Mouse (Mus musculus) ES-Bruce4 (cell line): Measurements from ENCODE around the gene Ttc7b.

ENCODE experiments used
- CTCF ChIP-seq: IDR thresholded peaks from one replicate; pipeline ENCODE4 v1.8.1; 2011; ENCODE audit warnings: low read depth, low read length
- EP300 ChIP-seq: IDR thresholded peaks from 2 replicates; pipeline ENCODE4 v1.6.1; 2011; ENCODE audit warnings: low read depth, low read length; ENCODE audit not compliant: insufficient read depth
- POLR2A ChIP-seq: IDR thresholded peaks from one replicate; pipeline ENCODE4 v1.8.1; 2011; ENCODE audit warnings: low read length; ENCODE audit not compliant: insufficient read depth

DNA sequence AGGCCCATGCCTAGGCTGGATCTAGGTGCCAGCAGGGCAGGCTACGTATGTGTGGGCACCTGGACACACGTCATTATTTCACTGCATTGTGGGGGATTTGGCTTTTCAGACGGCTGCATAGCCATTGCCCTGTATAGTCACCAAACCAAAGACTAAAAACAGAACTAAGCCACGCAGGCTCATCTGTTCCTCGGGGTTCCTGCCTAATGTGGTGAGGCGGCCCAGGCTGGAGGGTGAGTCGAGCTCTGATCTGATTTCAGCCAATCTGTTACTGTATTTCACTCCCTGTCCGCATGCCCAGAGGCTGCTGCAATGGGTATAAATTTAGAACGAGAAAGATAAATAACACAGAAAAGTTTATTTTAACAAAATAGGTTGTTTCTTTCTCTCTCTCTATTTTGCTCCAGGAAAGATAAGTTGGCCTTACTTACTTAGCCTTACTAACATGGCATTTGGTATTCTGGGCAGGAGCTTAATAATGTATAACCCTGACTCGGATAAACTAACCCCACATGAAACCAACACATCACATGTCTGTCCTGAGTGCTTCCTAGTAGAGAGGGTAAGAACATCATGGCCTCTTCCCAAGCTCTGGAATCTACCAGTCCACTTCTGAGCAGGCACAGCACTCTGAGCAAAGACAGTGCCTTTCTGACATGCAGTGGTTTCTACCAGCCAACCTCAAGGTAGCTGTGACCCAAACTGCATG lies 118.2 kb downstream of the Ttc7b start:
- TF ChIP-seq CTCF (no peak), POLR2A (no peak), EP300 (no peak)
